Mouse (Mus musculus) NIH3T3 (cell line): ENCODE results near the gene Eif4a1.
"Not testable (repeated sequence)": the region's sequence is repeated elsewhere in the genome, so short reads cannot be mapped to it uniquely, and the experiment has no call there.

Source experiments
- DNase-seq: peaks from one replicate; pipeline ENCODE4 v3.0.0-alpha.2; 2012; ENCODE audit warnings: low read depth

Gene Eif4a1

GRCm38 (mm10) chr11:69672211-69672706, at the start of gene Eif4a1:
TSS of gene Eif4a1 (minus strand) at chr11:69672423.
- peak; percentile 100 for DNase-seq

- DNase-seq, result peak; percentile 32
These were observed 48.6 kb upstream of the Eif4a1 start for GRCm38 (mm10) chr11:69720852-69721251.

- DNase-seq, result peak; percentile 24
These were observed 47.2 kb upstream of the Eif4a1 start for GRCm38 (mm10) chr11:69719423-69719822.

GRCm38 (mm10) chr11:69718661-69719060, 46.4 kb upstream of the Eif4a1 start:
- no peak for DNase-seq

- DNase-seq, result no peak
These were observed 44.7 kb upstream of the Eif4a1 start for GRCm38 (mm10) chr11:69716953-69717352.

- DNase-seq, result peak; percentile 90
These were observed 43.7 kb upstream of the Eif4a1 start for GRCm38 (mm10) chr11:69715929-69716328.

- DNase-seq, result peak; percentile 78
These were observed 43.3 kb upstream of the Eif4a1 start for GRCm38 (mm10) chr11:69715482-69715881.

- DNase-seq, result no peak
These were observed 42.6 kb upstream of the Eif4a1 start for GRCm38 (mm10) chr11:69714636-69715329.

- peak; percentile 22 for DNase-seq
These were observed 40.9 kb upstream of the Eif4a1 start for GRCm38 (mm10) chr11:69712954-69713672.

- DNase-seq, result no peak
These were observed 38.9 kb upstream of the Eif4a1 start for GRCm38 (mm10) chr11:69711082-69711481.

- no peak for DNase-seq
These were observed 38.2 kb upstream of the Eif4a1 start for GRCm38 (mm10) chr11:69710470-69710869.

- DNase-seq, result peak; percentile 49
These were observed 37.6 kb upstream of the Eif4a1 start for GRCm38 (mm10) chr11:69709554-69710446.

- no peak for DNase-seq
These were observed 36.5 kb upstream of the Eif4a1 start for GRCm38 (mm10) chr11:69708614-69709265.

GRCm38 (mm10) chr11:69707873-69708381, 35.7 kb upstream of the Eif4a1 start:
- no peak for DNase-seq

- DNase-seq, result no peak
These were observed 35.2 kb upstream of the Eif4a1 start for GRCm38 (mm10) chr11:69707480-69707847.

- DNase-seq, result peak; percentile 90
These were observed 34.7 kb upstream of the Eif4a1 start for GRCm38 (mm10) chr11:69706775-69707479.

- DNase-seq, result no peak
These were observed 32.4 kb upstream of the Eif4a1 start for GRCm38 (mm10) chr11:69704613-69705010.

GRCm38 (mm10) chr11:69703814-69704612, 31.8 kb upstream of the Eif4a1 start:
- DNase-seq, result no peak

GRCm38 (mm10) chr11:69703381-69703780, 31.2 kb upstream of the Eif4a1 start:
- DNase-seq, result not testable (repeated sequence)

- DNase-seq, result not testable (repeated sequence)
These were observed 30.7 kb upstream of the Eif4a1 start for GRCm38 (mm10) chr11:69702886-69703285.
